15 mouse cellular contexts compared by ENCODE assay signal in genomic region chr9:23300376-23300775, GRCm38 (mm10).
DNase-seq lines count a peak whose midpoint lies in the region; ATAC-seq lines count a peak whose summit lies in the region.
"Had no signal": no experiment of that assay in that cellular context is flagged by ENCODE, and none has a peak within 500 bp of the region (broad histone marks: within the 10 kb centered on the region; RNA-seq: fewer than 3 reads in every experiment).

No protein-coding gene starts in this region.

- ATAC-seq in heart, embryonic 12.5 days (ENCODE audit: insufficient number of reproducible peaks, low FRiP score), result no peak
- 0 out of 2 replicates have a peak, but pooled peaks have one; percentile 27 for ATAC-seq in heart, embryonic 15.5 days (replicated peaks; ENCODE audit: insufficient number of reproducible peaks, insufficient read depth, low FRiP score, low read depth)
- ATAC-seq in liver, embryonic 11.5 days (replicated peaks; ENCODE audit: low FRiP score), result no peak
- ATAC-seq in kidney, embryonic 16.5 days (ENCODE audit: low FRiP score, low TSS enrichment), result no peak
- ATAC-seq: liver, postnatal 0 days; midbrain, embryonic 16.5 days had no signal

- no peaks in the 10 kb centered on the region for H3K9me3 ChIP-seq in heart, embryonic 12.5 days (replicated peaks)
- H3K9me3 ChIP-seq in heart, embryonic 15.5 days (replicated peaks), result no peaks in the 10 kb centered on the region
- no peaks in the 10 kb centered on the region for H3K9me3 ChIP-seq in liver, embryonic 11.5 days (ENCODE audit: control insufficient read depth, low read length)
- H3K9me3 ChIP-seq in kidney, embryonic 16.5 days (ENCODE audit: low read length), result no peaks in the 10 kb centered on the region
- H3K9me3 ChIP-seq: forebrain, embryonic 12.5 days; limb, embryonic 13.5 days; neural tube, embryonic 12.5 days had no signal

- no peak overlapping the region for H3K4me3 ChIP-seq in heart, embryonic 12.5 days
- no peak overlapping the region for H3K4me3 ChIP-seq in heart, embryonic 15.5 days
- no peak overlapping the region for H3K4me3 ChIP-seq in liver, embryonic 11.5 days (ENCODE audit: low read depth, low read length)
- H3K4me3 ChIP-seq in kidney, embryonic 16.5 days (ENCODE audit: low read length), result no peak overlapping the region
- H3K4me3 ChIP-seq: forebrain, embryonic 12.5 days; limb, embryonic 13.5 days; neural tube, embryonic 12.5 days had no signal

- WGBS in heart, embryonic 12.5 days, result 53% methylated on average over 8 of the region's 8 CpGs
- WGBS in heart, embryonic 15.5 days, result 50% methylated on average over 8 of the region's 8 CpGs
- WGBS in liver, embryonic 11.5 days, result 81% methylated on average over 8 of the region's 8 CpGs
- 95% methylated on average over 8 of the region's 8 CpGs for WGBS in kidney, embryonic 16.5 days

- H3K36me3 ChIP-seq in heart, embryonic 12.5 days, result no peaks in the 10 kb centered on the region
- no peaks in the 10 kb centered on the region for H3K36me3 ChIP-seq in heart, embryonic 15.5 days
- H3K36me3 ChIP-seq in liver, embryonic 11.5 days (ENCODE audit: control insufficient read depth, insufficient read depth, low read length), result no peaks in the 10 kb centered on the region
- no peaks in the 10 kb centered on the region for H3K36me3 ChIP-seq in kidney, embryonic 16.5 days (ENCODE audit: insufficient read depth, low read length)
- H3K36me3 ChIP-seq: forebrain, embryonic 12.5 days; limb, embryonic 13.5 days; neural tube, embryonic 12.5 days had no signal

- no peaks in the 10 kb centered on the region for H3K27me3 ChIP-seq in heart, embryonic 12.5 days (replicated peaks)
- H3K27me3 ChIP-seq in heart, embryonic 15.5 days, result no peaks in the 10 kb centered on the region
- H3K27me3 ChIP-seq in liver, embryonic 11.5 days (replicated peaks; ENCODE audit: control insufficient read depth, insufficient read depth, low read length), result no peaks in the 10 kb centered on the region
- no peaks in the 10 kb centered on the region for H3K27me3 ChIP-seq in kidney, embryonic 16.5 days (ENCODE audit: insufficient read depth, low read length)
- H3K27me3 ChIP-seq: forebrain, embryonic 12.5 days; neural tube, embryonic 12.5 days had no signal

- H3K4me1 ChIP-seq in heart, embryonic 12.5 days (replicated peaks), result peaks cover 15% of the 10 kb centered on the region
- no peaks in the 10 kb centered on the region; the same call in none of the 2 replicates for H3K4me1 ChIP-seq in heart, embryonic 15.5 days (replicated peaks)
- H3K4me1 ChIP-seq in liver, embryonic 11.5 days (replicated peaks; ENCODE audit: control insufficient read depth, insufficient read depth, low read length), result no peaks in the 10 kb centered on the region
- no peaks in the 10 kb centered on the region for H3K4me1 ChIP-seq in kidney, embryonic 16.5 days (ENCODE audit: insufficient read depth, low read length)
- H3K4me1 ChIP-seq: forebrain, embryonic 12.5 days had no signal

- H3K9ac ChIP-seq in heart, embryonic 12.5 days, result no peak overlapping the region
- no peak overlapping the region for H3K9ac ChIP-seq in heart, embryonic 15.5 days
- H3K9ac ChIP-seq in liver, embryonic 11.5 days (ENCODE audit: low read depth, low read length), result no peak overlapping the region
- H3K9ac ChIP-seq in kidney, embryonic 16.5 days (replicated peaks; ENCODE audit: low read length), result no peak overlapping the region
- H3K9ac ChIP-seq: forebrain, embryonic 12.5 days; limb, embryonic 13.5 days; liver, postnatal 0 days; neural tube, embryonic 12.5 days had no signal

- DNase-seq in heart, adult 11 months, result peak; percentile 97
- DNase-seq in cerebellum, postnatal 14 days, result peak; percentile 27 to 31
- no peak for DNase-seq in liver, embryonic 11.5 days (ENCODE audit: low spot score)
- no peak for DNase-seq in thymus, postnatal 14 days
- no peak for DNase-seq in MN1 (ENCODE audit: low spot score)
- DNase-seq: adrenal gland, postnatal 36 days; kidney, adult 8-10 months; liver, postnatal 0 days had no signal

- no peak overlapping the region for H3K27ac ChIP-seq in heart, embryonic 12.5 days (ENCODE audit: poor library complexity, severe bottlenecking)
- no peak overlapping the region for H3K27ac ChIP-seq in heart, embryonic 15.5 days
- no peak overlapping the region for H3K27ac ChIP-seq in liver, embryonic 11.5 days (ENCODE audit: low read depth, low read length)
- H3K27ac ChIP-seq in kidney, embryonic 16.5 days (ENCODE audit: low read length), result no peak overlapping the region
- H3K27ac ChIP-seq: forebrain, embryonic 12.5 days; limb, embryonic 13.5 days; neural tube, embryonic 12.5 days had no signal

- H3K4me2 ChIP-seq in heart, embryonic 12.5 days, result no peak overlapping the region
- H3K4me2 ChIP-seq in heart, embryonic 15.5 days, result no peak overlapping the region
- H3K4me2 ChIP-seq in liver, embryonic 11.5 days, result no peak overlapping the region
- no peak overlapping the region for H3K4me2 ChIP-seq in kidney, embryonic 16.5 days (replicated peaks; ENCODE audit: low read depth, low read length)
- H3K4me2 ChIP-seq: forebrain, embryonic 12.5 days; limb, embryonic 13.5 days; neural tube, embryonic 12.5 days had no signal

Comparison
In these comparisons a context has a peak if more than half of its experiments do, and no peak if none do; other contexts are left out.
1. DNase-seq: peak in heart, adult 11 months (single experiment) and cerebellum, postnatal 14 days (2 of 2); none in liver, embryonic 11.5 days (single experiment), thymus, postnatal 14 days (single experiment) and MN1 (single experiment).